In genomic region chr9:47779291-47779690, GRCm38 (mm10) we compare ENCODE assay signal across 13 mouse cellular contexts.
"Had no signal": no experiment of that assay in that cellular context is flagged by ENCODE, and none has a peak within 500 bp of the region (broad histone marks: within the 10 kb centered on the region; RNA-seq: fewer than 3 reads in every experiment).

No protein-coding gene starts in this region.

- H3K36me3 ChIP-seq: liver, embryonic 13.5 days; midbrain, embryonic 13.5 days had no signal

- H3K9ac ChIP-seq: liver, embryonic 13.5 days; midbrain, embryonic 13.5 days had no signal

- DNase-seq: kidney, adult 18-20 months; kidney, adult 9 months; kidney, postnatal 14 days; kidney, postnatal 4 days; layer of hippocampus, postnatal 36 days; liver, embryonic 13.5 days; lung, adult 2 months; thymus, adult 2 months; thymus, postnatal 14 days; thymus, postnatal 4 days had no signal

- H3K9me3 ChIP-seq: liver, embryonic 13.5 days; midbrain, embryonic 13.5 days had no signal

- H3K27ac ChIP-seq: left cerebral cortex, adult 2 months; liver, embryonic 13.5 days; midbrain, embryonic 13.5 days; stomach, postnatal 0 days had no signal

- H3K4me2 ChIP-seq: liver, embryonic 13.5 days; midbrain, embryonic 13.5 days had no signal

- H3K27me3 ChIP-seq: liver, embryonic 13.5 days; midbrain, embryonic 13.5 days had no signal

- H3K4me1 ChIP-seq: liver, embryonic 13.5 days had no signal

- ATAC-seq: midbrain, embryonic 13.5 days had no signal

- H3K4me3 ChIP-seq: left cerebral cortex, adult 2 months; liver, embryonic 13.5 days; midbrain, embryonic 13.5 days had no signal
